Mouse (Mus musculus) naive thymus-derived CD4-positive, alpha-beta T cell, adult 2 months (primary cell): ENCODE measurements around the gene Gbp9.
A peak's percentile ranks its signal among the peaks of the same experiment; 100 is the strongest.

ENCODE experiments used
- DNase-seq: peaks from one replicate; pipeline ENCODE4 v3.0.0-alpha.2; 2011; ENCODE audit warnings: low read depth

Gbp9 gene

GRCm38 (mm10) chr5:105055279-105055678 is 84.1 kb downstream of the Gbp9 start:
- DNase-seq: no peak

GRCm38 (mm10) chr5:105053471-105054169 is 85.7 kb downstream of the Gbp9 start:
- peak; percentile 81 for DNase-seq

GRCm38 (mm10) chr5:105032362-105032761 is 107.0 kb downstream of the Gbp9 start:
- no peak for DNase-seq
